Mouse (Mus musculus): ENCODE measurements around the gene R3hdm2.

DNA sequence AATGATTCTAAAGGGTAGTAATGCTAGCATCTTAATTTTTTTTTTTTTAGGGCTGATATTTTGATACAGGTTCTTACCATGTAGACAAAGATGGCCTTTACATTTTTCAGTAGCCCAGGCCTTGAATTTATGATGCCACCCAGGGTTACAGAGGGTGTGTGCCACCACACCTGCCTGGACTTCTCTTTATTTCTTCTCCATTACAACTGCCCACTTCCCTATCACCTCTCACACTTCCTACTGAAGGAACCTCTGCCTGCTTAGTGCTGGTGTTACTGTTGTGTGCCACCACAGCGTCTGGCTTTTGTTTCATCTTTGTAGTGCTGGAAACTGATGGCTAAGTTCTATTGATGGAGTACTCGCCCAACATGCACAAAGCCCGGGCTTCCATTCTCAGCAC lies 19.4 kb upstream of the R3hdm2 start:
- TF ChIP-seq CTCF (conservative IDR thresholded peaks at IDR 0.05; ENCODE audit: low read length) (no peak), POU5F1 (IDR thresholded peaks at IDR 0.05; ENCODE audit: borderline replicate concordance, low read length) (no peak), NANOG (IDR thresholded peaks at IDR 0.05; ENCODE audit: borderline replicate concordance, low read length) (no peak)
